Mouse (Mus musculus): ENCODE results near the gene Hes7.

DNA sequence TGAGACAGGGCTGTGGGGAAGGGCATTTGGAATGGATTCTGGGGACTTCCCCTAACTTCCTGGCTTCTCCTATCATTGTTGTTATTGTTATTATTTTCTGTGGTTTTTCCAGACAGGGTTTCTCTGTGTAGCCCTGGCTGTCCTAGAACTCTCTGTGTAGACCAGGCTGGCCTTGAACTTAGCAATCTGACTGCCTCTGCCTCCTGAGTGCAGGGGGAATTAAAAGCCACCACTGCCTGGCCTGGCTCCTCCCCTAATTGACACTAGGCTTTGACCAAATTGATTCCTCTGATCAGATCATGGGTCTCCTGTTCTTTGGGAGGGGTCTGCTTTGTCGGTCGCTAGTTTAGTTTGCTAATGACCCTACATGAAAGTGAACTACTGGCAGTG, 6.5 kb downstream of the Hes7 start:
- TF ChIP-seq CTCF (IDR thresholded peaks at IDR 0.05; ENCODE audit: low read depth) = no peak
- no peak for TF ChIP-seq EP300 (IDR thresholded peaks at IDR 0.05; ENCODE audit: low read depth)

Data from liver, embryonic 14.5 days (tissue).